Mouse (Mus musculus): ENCODE results near the gene Cldn14.
"Not testable (repeated sequence)": the region's sequence is repeated elsewhere in the genome, so short reads cannot be mapped to it uniquely, and the experiment has no call there.

Gene Cldn14

GRCm38 (mm10) chr16:94008737-94009136 lies at the start of gene Cldn14:
Gene Cldn14, minus strand, starts transcription at chr16:94008837.
- DNase-seq = no peak

GRCm38 (mm10) chr16:94055576-94055975 lies 46.9 kb upstream of the Cldn14 start:
- no peak for DNase-seq

GRCm38 (mm10) chr16:94055176-94055575 lies 46.5 kb upstream of the Cldn14 start:
- DNase-seq = no peak

- no peak for DNase-seq
These were observed 41.7 kb upstream of the Cldn14 start for GRCm38 (mm10) chr16:94050368-94050767.

GRCm38 (mm10) chr16:94044996-94045395 lies 36.4 kb upstream of the Cldn14 start:
- DNase-seq = no peak

- DNase-seq = no peak
These were observed 35.2 kb upstream of the Cldn14 start for GRCm38 (mm10) chr16:94043797-94044196.

- no peak for DNase-seq
These were observed 32.6 kb upstream of the Cldn14 start for GRCm38 (mm10) chr16:94041065-94041712.

GRCm38 (mm10) chr16:94040485-94040884 lies 31.8 kb upstream of the Cldn14 start:
- DNase-seq = no peak

- no peak for DNase-seq
These were observed 30.3 kb upstream of the Cldn14 start for GRCm38 (mm10) chr16:94038986-94039341.

- peak; percentile 78 to 81 for DNase-seq
These were observed 29.8 kb upstream of the Cldn14 start for GRCm38 (mm10) chr16:94038272-94038985.

- DNase-seq = no peak
These were observed 28.6 kb upstream of the Cldn14 start for GRCm38 (mm10) chr16:94037280-94037679.

GRCm38 (mm10) chr16:94034152-94034551 lies 25.5 kb upstream of the Cldn14 start:
- no peak for DNase-seq

GRCm38 (mm10) chr16:94032270-94032669 lies 23.6 kb upstream of the Cldn14 start:
- DNase-seq = no peak

GRCm38 (mm10) chr16:94023352-94024280 lies 15.0 kb upstream of the Cldn14 start:
- peak in 1 of 2 experiments; percentile 8 for DNase-seq

- peak; percentile 41 to 50 for DNase-seq
These were observed 11.1 kb upstream of the Cldn14 start for GRCm38 (mm10) chr16:94019725-94020124.

GRCm38 (mm10) chr16:94017953-94018352 lies 9.3 kb upstream of the Cldn14 start:
- DNase-seq = no peak

GRCm38 (mm10) chr16:94014489-94015096 lies 6.0 kb upstream of the Cldn14 start:
- peak in 1 of 2 experiments; percentile 11 for DNase-seq

- DNase-seq = not testable (repeated sequence)
These were observed 4.9 kb upstream of the Cldn14 start for GRCm38 (mm10) chr16:94013328-94014086.

- DNase-seq = peak; percentile 45 to 56
These were observed 2.6 kb upstream of the Cldn14 start for GRCm38 (mm10) chr16:94011224-94011623.

- DNase-seq = peak; percentile 56 to 60
These were observed 2.0 kb upstream of the Cldn14 start for GRCm38 (mm10) chr16:94010633-94011032.

- DNase-seq = no peak
These were observed 1.5 kb upstream of the Cldn14 start for GRCm38 (mm10) chr16:94010156-94010555.

- DNase-seq = no peak
These were observed 719 bp upstream of the Cldn14 start for GRCm38 (mm10) chr16:94009356-94009755.

Data from B cell, adult 2 months (primary cell).